Mouse (Mus musculus): ENCODE measurements at regions not wholly inside any gene's neighbourhood (a gene's known extent, or its start where the extent isn't known, plus 50 kb on each side); places are given as distances from the start of the nearest gene placed in this dataset.
"Not testable (repeated sequence)": the region's sequence is repeated elsewhere in the genome, so short reads cannot be mapped to it uniquely, and the experiment has no call there.

- WGBS = 77% methylated on average over 5 of the region's 5 CpGs
- H3K27ac ChIP-seq (ENCODE audit: low read depth, low read length) = no peak overlapping the region
Measured at GRCm38 (mm10) chr2:53437046-53437815, 245.7 kb downstream of the Arl6ip6 start.

GRCm38 (mm10) chr2:53440301-53440700, 248.8 kb downstream of the Arl6ip6 start:
- H3K9me3 ChIP-seq (ENCODE audit: control insufficient read depth, low read length); H3K27ac ChIP-seq (ENCODE audit: low read depth, low read length); H3K4me2 ChIP-seq (ENCODE audit: low read depth, low read length, severe bottlenecking); H3K9ac ChIP-seq (ENCODE audit: low read length); H3K4me1 ChIP-seq (replicated peaks; ENCODE audit: control insufficient read depth, insufficient read depth, low read length); DNase-seq (ENCODE audit: low spot score); H3K27me3 ChIP-seq (ENCODE audit: control insufficient read depth, insufficient read depth, low read length); H3K36me3 ChIP-seq (ENCODE audit: control insufficient read depth, insufficient read depth, low read length); H3K4me3 ChIP-seq (ENCODE audit: low read depth, low read length): not testable (repeated sequence)
- ATAC-seq (replicated peaks; ENCODE audit: low FRiP score) = 0 out of 2 replicates have a peak, but pooled peaks have one; percentile 30
- 59% methylated on average over 3 of the region's 3 CpGs for WGBS

More at GRCm38 (mm10) chr2:53437046-53437815, 245.7 kb downstream of the Arl6ip6 start:
- Histone ChIP-seq H3K4me1 (replicated peaks; ENCODE audit: control insufficient read depth, insufficient read depth, low read length) (no peaks in the 10 kb centered on the region), H3K27me3 (ENCODE audit: control insufficient read depth, insufficient read depth, low read length) (no peaks in the 10 kb centered on the region), H3K4me3 (ENCODE audit: low read depth, low read length) (no peak overlapping the region), H3K9me3 (ENCODE audit: control insufficient read depth, low read length) (no peaks in the 10 kb centered on the region), H3K9ac (ENCODE audit: low read length) (no peak overlapping the region), H3K36me3 (ENCODE audit: control insufficient read depth, insufficient read depth, low read length) (no peaks in the 10 kb centered on the region), H3K4me2 (ENCODE audit: low read depth, low read length, severe bottlenecking) (no peak overlapping the region)
- no peak for DNase-seq (ENCODE audit: low spot score)
- peak; percentile 66 for ATAC-seq (replicated peaks; ENCODE audit: low FRiP score)

GRCm38 (mm10) chr2:53460265-53460664, 268.7 kb downstream of the Arl6ip6 start:
- no peak overlapping the region for H3K4me2 ChIP-seq (ENCODE audit: low read depth, low read length, severe bottlenecking)
- H3K27me3 ChIP-seq (ENCODE audit: control insufficient read depth, insufficient read depth, low read length) = no peaks in the 10 kb centered on the region
- DNase-seq (ENCODE audit: low spot score) (no peak), ATAC-seq (replicated peaks; ENCODE audit: low FRiP score) (no peak)
- H3K9me3 ChIP-seq (ENCODE audit: control insufficient read depth, low read length) = no peaks in the 10 kb centered on the region
- H3K9ac ChIP-seq (ENCODE audit: low read length) = no peak overlapping the region
- no peaks in the 10 kb centered on the region for H3K36me3 ChIP-seq (ENCODE audit: control insufficient read depth, insufficient read depth, low read length)
- 82% methylated on average over 3 of the region's 3 CpGs for whole genome bisulfite sequencing
- H3K27ac ChIP-seq (ENCODE audit: low read depth, low read length) = no peak overlapping the region
- no peaks in the 10 kb centered on the region for H3K4me1 ChIP-seq (replicated peaks; ENCODE audit: control insufficient read depth, insufficient read depth, low read length)
- no peak overlapping the region for H3K4me3 ChIP-seq (ENCODE audit: low read depth, low read length)

GRCm38 (mm10) chr2:53474455-53474854, 282.9 kb downstream of the Arl6ip6 start:
- 77% methylated on average over 4 of the region's 4 CpGs for WGBS
- no peak overlapping the region for H3K27ac ChIP-seq (ENCODE audit: low read depth, low read length)
- H3K9me3 ChIP-seq (ENCODE audit: control insufficient read depth, low read length) = no peaks in the 10 kb centered on the region
- no peak for ATAC-seq (replicated peaks; ENCODE audit: low FRiP score)
- no peak overlapping the region for H3K9ac ChIP-seq (ENCODE audit: low read length)
- H3K4me3 ChIP-seq (ENCODE audit: low read depth, low read length) = no peak overlapping the region
- H3K4me1 ChIP-seq (replicated peaks; ENCODE audit: control insufficient read depth, insufficient read depth, low read length) = no peaks in the 10 kb centered on the region
- H3K36me3 ChIP-seq (ENCODE audit: control insufficient read depth, insufficient read depth, low read length) = no peaks in the 10 kb centered on the region
- H3K27me3 ChIP-seq (ENCODE audit: control insufficient read depth, insufficient read depth, low read length) = no peaks in the 10 kb centered on the region
- no peak overlapping the region for H3K4me2 ChIP-seq (ENCODE audit: low read depth, low read length, severe bottlenecking)
- DNase-seq (ENCODE audit: low spot score) = no peak

GRCm38 (mm10) chr2:53479051-53479450, 287.5 kb downstream of the Arl6ip6 start:
- not testable (repeated sequence) for H3K27ac ChIP-seq (ENCODE audit: low read depth, low read length); H3K36me3 ChIP-seq (ENCODE audit: control insufficient read depth, insufficient read depth, low read length); H3K4me3 ChIP-seq (ENCODE audit: low read depth, low read length); DNase-seq (ENCODE audit: low spot score); H3K9me3 ChIP-seq (ENCODE audit: control insufficient read depth, low read length); ATAC-seq (replicated peaks; ENCODE audit: low FRiP score); H3K27me3 ChIP-seq (ENCODE audit: control insufficient read depth, insufficient read depth, low read length); H3K4me1 ChIP-seq (replicated peaks; ENCODE audit: control insufficient read depth, insufficient read depth, low read length); H3K4me2 ChIP-seq (ENCODE audit: low read depth, low read length, severe bottlenecking); H3K9ac ChIP-seq (ENCODE audit: low read length)
- 96% methylated on average over 4 of the region's 4 CpGs for WGBS

GRCm38 (mm10) chr2:53488301-53488700, 296.8 kb downstream of the Arl6ip6 start:
- H3K36me3 ChIP-seq (ENCODE audit: control insufficient read depth, insufficient read depth, low read length) = no peaks in the 10 kb centered on the region
- H3K9me3 ChIP-seq (ENCODE audit: control insufficient read depth, low read length) = no peaks in the 10 kb centered on the region
- no peak overlapping the region for H3K4me3 ChIP-seq (ENCODE audit: low read depth, low read length)
- H3K4me1 ChIP-seq (replicated peaks; ENCODE audit: control insufficient read depth, insufficient read depth, low read length) = no peaks in the 10 kb centered on the region
- H3K27ac ChIP-seq (ENCODE audit: low read depth, low read length) = no peak overlapping the region
- 63% methylated on average over 1 of the region's 1 CpGs for WGBS
- H3K9ac ChIP-seq (ENCODE audit: low read length) = no peak overlapping the region
- ATAC-seq (replicated peaks; ENCODE audit: low FRiP score) = no peak
- no peak for DNase-seq (ENCODE audit: low spot score)
- no peaks in the 10 kb centered on the region for H3K27me3 ChIP-seq (ENCODE audit: control insufficient read depth, insufficient read depth, low read length)
- H3K4me2 ChIP-seq (ENCODE audit: low read depth, low read length, severe bottlenecking) = no peak overlapping the region

- H3K9ac ChIP-seq (ENCODE audit: low read length) = no peak overlapping the region
- H3K4me1 ChIP-seq (replicated peaks; ENCODE audit: control insufficient read depth, insufficient read depth, low read length) = no peaks in the 10 kb centered on the region
- H3K9me3 ChIP-seq (ENCODE audit: control insufficient read depth, low read length) = no peaks in the 10 kb centered on the region
- WGBS = 57% methylated on average over 4 of the region's 4 CpGs
- H3K27me3 ChIP-seq (ENCODE audit: control insufficient read depth, insufficient read depth, low read length) = no peaks in the 10 kb centered on the region
- H3K4me2 ChIP-seq (ENCODE audit: low read depth, low read length, severe bottlenecking) = no peak overlapping the region
- ATAC-seq (replicated peaks; ENCODE audit: low FRiP score) = no peak
- no peak overlapping the region for H3K4me3 ChIP-seq (ENCODE audit: low read depth, low read length)
- DNase-seq (ENCODE audit: low spot score) = no peak
- H3K27ac ChIP-seq (ENCODE audit: low read depth, low read length) = no peak overlapping the region
- no peaks in the 10 kb centered on the region for H3K36me3 ChIP-seq (ENCODE audit: control insufficient read depth, insufficient read depth, low read length)
Measured at GRCm38 (mm10) chr2:53490805-53491585, 299.5 kb downstream of the Arl6ip6 start.

- DNase-seq (ENCODE audit: low spot score) (no peak), ATAC-seq (replicated peaks; ENCODE audit: low FRiP score) (no peak)
- Histone ChIP-seq H3K9me3 (ENCODE audit: control insufficient read depth, low read length) (no peaks in the 10 kb centered on the region), H3K27ac (ENCODE audit: low read depth, low read length) (no peak overlapping the region), H3K36me3 (ENCODE audit: control insufficient read depth, insufficient read depth, low read length) (no peaks in the 10 kb centered on the region), H3K4me3 (ENCODE audit: low read depth, low read length) (no peak overlapping the region), H3K27me3 (ENCODE audit: control insufficient read depth, insufficient read depth, low read length) (no peaks in the 10 kb centered on the region), H3K9ac (ENCODE audit: low read length) (no peak overlapping the region), H3K4me1 (replicated peaks; ENCODE audit: control insufficient read depth, insufficient read depth, low read length) (no peaks in the 10 kb centered on the region), H3K4me2 (ENCODE audit: low read depth, low read length, severe bottlenecking) (no peak overlapping the region)
- 89% methylated on average over 2 of the region's 2 CpGs for WGBS
Measured at GRCm38 (mm10) chr2:53492788-53493187, 301.3 kb downstream of the Arl6ip6 start.

All from forebrain, embryonic 11.5 days (tissue).